Mouse (Mus musculus): Measurements from ENCODE around the gene Fbxl20. TPM values are rescaled to one million over a fixed set of nuclear protein-coding genes. Genes with fewer than 3 reads are reported as not detected.

Gene Fbxl20
- polyA plus RNA-seq (2012; rRNA removed) = 24.0 and 30.2 TPM in 2 replicates

DNA sequence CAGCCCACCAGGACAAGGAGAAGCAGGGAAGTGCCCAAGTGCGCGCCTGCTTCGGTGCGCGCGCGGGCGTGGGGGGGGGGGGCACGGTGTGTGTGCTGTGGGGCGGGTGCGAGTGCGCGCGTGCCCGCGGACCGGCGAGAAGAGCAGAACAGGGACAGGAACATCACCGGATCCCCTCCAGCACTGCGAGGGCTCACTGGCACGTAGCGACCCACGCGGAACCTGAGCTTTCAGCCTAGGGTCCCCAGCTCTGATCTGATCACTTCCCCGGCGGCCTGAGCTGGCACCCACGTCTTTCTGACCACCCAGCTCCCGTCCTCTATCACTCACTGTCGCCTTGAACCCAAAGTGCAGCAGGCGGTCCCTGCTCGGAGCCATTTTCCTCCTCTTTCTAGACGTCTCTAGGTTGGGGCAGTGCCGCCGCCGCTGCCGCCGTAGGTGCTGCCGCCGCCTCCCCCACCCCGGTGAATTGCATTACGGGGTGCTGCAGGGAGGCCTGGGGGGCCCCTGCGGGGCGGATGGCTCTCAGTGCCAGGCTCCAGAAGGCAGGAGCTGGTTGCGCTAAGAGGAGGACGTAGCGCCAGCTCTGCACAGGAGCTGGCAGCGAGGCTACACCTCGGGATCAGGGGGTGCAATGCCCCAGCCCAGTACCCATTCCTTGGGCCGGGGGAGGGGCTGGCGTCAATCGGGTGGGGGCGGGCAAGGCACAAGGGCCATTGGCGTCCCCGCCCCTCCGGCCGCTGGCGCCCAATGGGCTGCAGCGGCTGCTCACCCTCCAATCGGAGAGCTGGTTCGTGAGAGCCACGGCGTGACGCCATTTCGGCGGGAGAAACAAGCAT is at the start of gene Fbxl20:
TSS of gene Fbxl20 (minus strand) at position 618 of the 839 bp plus-strand sequence.

DNA sequence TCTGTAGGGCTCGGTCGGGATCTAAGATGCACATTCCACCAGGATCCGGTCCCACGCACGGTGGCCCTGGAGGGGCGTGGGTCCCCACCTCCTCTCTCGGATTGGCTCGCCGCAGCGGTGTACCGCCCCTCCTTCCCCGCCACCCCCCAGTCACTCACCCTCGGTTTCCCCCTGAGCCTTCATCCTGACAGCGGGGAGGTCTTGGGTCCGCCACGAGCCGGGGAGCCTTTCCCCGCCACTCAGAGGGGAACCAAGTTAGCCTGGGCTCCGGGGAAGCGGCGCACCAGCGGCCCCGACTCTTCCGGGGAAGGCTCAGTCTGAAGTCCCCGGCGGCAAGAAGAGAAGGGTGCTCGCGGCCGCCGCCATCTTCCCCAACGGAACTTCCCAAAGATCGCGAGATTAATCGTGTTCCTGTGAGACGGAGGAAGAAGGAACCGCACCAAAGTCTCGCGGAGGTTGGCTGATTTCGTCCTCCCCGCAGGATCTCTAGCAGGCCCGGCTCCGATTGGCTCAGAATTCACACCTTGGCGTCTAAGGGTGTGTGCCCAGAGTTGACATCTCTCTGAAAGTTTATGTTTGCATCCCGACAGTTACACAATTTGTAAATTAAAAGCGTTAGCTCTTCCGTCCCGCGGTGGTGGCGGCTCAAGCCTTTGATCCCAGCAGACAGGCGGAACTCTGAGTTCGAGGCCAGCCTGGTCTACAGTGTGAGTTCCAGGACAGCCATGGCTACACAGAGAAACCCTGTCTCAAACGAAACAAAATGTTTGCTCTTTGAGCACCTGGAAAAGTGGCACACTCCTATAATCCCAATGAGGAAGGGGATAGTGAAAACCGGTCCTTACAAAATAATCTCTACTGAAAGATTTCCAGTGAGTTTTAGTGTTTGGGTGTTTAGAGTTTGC is 43.0 kb upstream of the Fbxl20 start, which contains the start of gene Med1:
TSS of gene Med1 (minus strand) at position 393 of the 905 bp plus-strand sequence.

DNA sequence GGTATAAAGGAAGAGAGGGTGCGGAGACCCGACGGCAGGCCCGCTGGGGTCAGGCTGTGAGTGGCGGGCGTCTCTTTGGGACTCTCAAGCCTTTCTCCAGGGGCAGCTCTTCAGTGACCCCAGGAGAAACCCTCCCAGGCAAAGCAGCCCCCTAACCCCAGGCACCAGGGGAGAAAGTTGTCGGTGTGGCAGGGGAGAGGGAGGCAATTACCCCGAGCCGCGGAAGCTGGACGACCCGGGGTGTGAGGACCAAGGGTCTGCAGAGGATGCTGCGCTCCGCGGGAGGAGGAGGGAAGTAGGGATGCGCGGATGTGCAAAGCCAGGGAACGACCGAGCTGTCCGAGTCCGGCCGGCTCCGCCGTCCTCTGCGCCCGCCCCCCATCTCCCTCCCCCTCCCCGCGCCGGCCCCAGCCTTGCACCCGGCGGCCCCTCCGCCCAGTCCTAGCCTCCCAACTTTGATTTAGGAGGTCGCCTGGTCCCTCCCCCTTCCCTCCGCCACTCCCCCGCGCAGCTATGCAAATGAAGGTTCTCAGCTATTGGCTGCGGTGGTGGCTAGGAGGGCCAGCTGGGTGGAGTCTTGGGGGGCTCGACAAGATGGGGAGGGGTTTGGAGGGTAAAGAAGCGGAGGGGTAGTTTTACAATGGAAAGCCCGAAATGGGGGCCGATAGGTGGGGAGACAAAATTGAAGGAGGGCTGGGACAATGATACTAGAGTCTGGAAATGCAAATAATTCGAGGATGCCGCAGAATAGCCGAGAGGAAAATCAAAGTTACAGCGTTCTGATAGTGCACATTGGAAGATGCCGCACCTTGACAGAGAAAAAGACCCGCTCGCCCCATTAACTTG is 97.0 kb downstream of the Fbxl20 start, which contains the start of gene Stac2:
TSS of gene Stac2 (minus strand) at position 474 of the 846 bp plus-strand sequence.

Other genes starting within 250 kb of the Fbxl20 start
- gene Plxdc1, start 164.0 kb downstream of the Fbxl20 start, polyA plus RNA-seq (2012; rRNA removed) = 10.5 and 11.8 TPM in 2 replicates
- gene Arl5c, start 154.2 kb downstream of the Fbxl20 start, polyA plus RNA-seq (2012; rRNA removed) = 3.0 and 3.4 TPM in 2 replicates
- 28.2 and 29.6 TPM in 2 replicates for gene Cacnb1, start 127.4 kb downstream of the Fbxl20 start, polyA plus RNA-seq (2012; rRNA removed)
- gene Rpl19, start 123.7 kb downstream of the Fbxl20 start, polyA plus RNA-seq (2012; rRNA removed) = 902 and 1,011 TPM in 2 replicates
- gene Stac2, start 96.9 kb downstream of the Fbxl20 start, polyA plus RNA-seq (2012; rRNA removed) = 0.45 and 0.61 TPM in 2 replicates
- gene Med1, start 42.9 kb upstream of the Fbxl20 start, polyA plus RNA-seq (2012; rRNA removed) = 9.5 and 13.0 TPM in 2 replicates
- 10.5 and 13.7 TPM in 2 replicates for gene Cdk12, start 52.7 kb upstream of the Fbxl20 start, polyA plus RNA-seq (2012; rRNA removed)
- gene Neurod2, start 179.2 kb upstream of the Fbxl20 start, polyA plus RNA-seq (2012; rRNA removed) = not detected in 2 replicates
- 21.9 and 22.6 TPM in 2 replicates for gene Ppp1r1b, start 198.0 kb upstream of the Fbxl20 start, polyA plus RNA-seq (2012; rRNA removed)
- 121 and 122 TPM in 2 replicates for gene Stard3, start 208.0 kb upstream of the Fbxl20 start, polyA plus RNA-seq (2012; rRNA removed)
- 1.5 and 1.6 TPM in 2 replicates for gene Tcap, start 233.4 kb upstream of the Fbxl20 start, polyA plus RNA-seq (2012; rRNA removed)
- 0.20 TPM in 1 of 2 replicates, not detected in the other for gene Pnmt, start 236.0 kb upstream of the Fbxl20 start, polyA plus RNA-seq (2012; rRNA removed)